Mouse (Mus musculus): ENCODE measurements around the gene Brd4.

Gene Brd4

GRCm38 (mm10) chr17:32173166-32173565, 111.4 kb downstream of the Brd4 start:
- DNase-seq (ENCODE audit: extremely low read depth, low read depth, low spot score): no peak

- no peak for DNase-seq (ENCODE audit: extremely low read depth, low read depth, low spot score)
Observed at GRCm38 (mm10) chr17:32172485-32172884, 112.0 kb downstream of the Brd4 start.

- no peak for DNase-seq (ENCODE audit: extremely low read depth, low read depth, low spot score)
Observed at GRCm38 (mm10) chr17:32169518-32170225, 114.8 kb downstream of the Brd4 start.

- no peak for DNase-seq (ENCODE audit: extremely low read depth, low read depth, low spot score)
Observed at GRCm38 (mm10) chr17:32166687-32167086, 117.8 kb downstream of the Brd4 start, which contains the start of gene Notch3. Notch3 (minus strand) TSS chr17:32166852.

GRCm38 (mm10) chr17:32165803-32166595, 118.5 kb downstream of the Brd4 start:
- DNase-seq (ENCODE audit: extremely low read depth, low read depth, low spot score): no peak

- no peak for DNase-seq (ENCODE audit: extremely low read depth, low read depth, low spot score)
Observed at GRCm38 (mm10) chr17:32165266-32165802, 119.2 kb downstream of the Brd4 start.

- DNase-seq (ENCODE audit: extremely low read depth, low read depth, low spot score): no peak
Observed at GRCm38 (mm10) chr17:32164780-32165179, 119.7 kb downstream of the Brd4 start.

- DNase-seq (ENCODE audit: extremely low read depth, low read depth, low spot score): no peak
Observed at GRCm38 (mm10) chr17:32163910-32164650, 120.4 kb downstream of the Brd4 start.

- no peak for DNase-seq (ENCODE audit: extremely low read depth, low read depth, low spot score)
Observed at GRCm38 (mm10) chr17:32162112-32162850, 122.2 kb downstream of the Brd4 start.

- DNase-seq (ENCODE audit: extremely low read depth, low read depth, low spot score): no peak
Observed at GRCm38 (mm10) chr17:32160882-32161281, 123.6 kb downstream of the Brd4 start.

GRCm38 (mm10) chr17:32158841-32159240, 125.7 kb downstream of the Brd4 start:
- DNase-seq (ENCODE audit: extremely low read depth, low read depth, low spot score): no peak

GRCm38 (mm10) chr17:32146718-32147117, 137.8 kb downstream of the Brd4 start:
- DNase-seq (ENCODE audit: extremely low read depth, low read depth, low spot score): no peak
